Mouse (Mus musculus): ENCODE data around the gene Sh3gl3. TPM values are rescaled to one million over a fixed set of nuclear protein-coding genes. Genes with fewer than 3 reads are reported as not detected.

Sh3gl3 gene
- polyA plus RNA-seq, 1 experiment, result 0.13 TPM

DNA sequence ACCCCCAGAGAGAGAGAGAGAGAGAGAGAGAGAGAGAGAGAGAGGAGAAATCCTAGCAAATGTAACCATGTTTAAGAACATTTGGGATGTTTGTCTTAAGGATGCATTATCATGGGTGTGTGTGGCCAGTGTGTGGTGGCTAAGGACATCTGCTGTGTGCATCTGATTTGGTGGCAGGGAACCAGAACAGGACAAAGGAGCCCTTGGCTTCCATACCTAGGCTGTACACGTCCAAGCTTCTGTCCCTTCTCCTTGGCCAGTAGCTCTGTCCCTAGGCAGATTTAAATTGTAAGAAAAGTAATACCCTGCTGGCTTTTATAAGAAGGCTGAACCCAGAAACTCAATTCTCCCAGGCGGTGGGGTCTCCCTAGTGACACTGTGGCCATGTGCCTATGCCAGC, 121.0 kb downstream of the Sh3gl3 start:
- no peak for DNase-seq
- TF ChIP-seq POLR2A (IDR thresholded peaks at IDR 0.05; ENCODE audit: control insufficient read depth, extremely low read depth, insufficient read depth, low read length, poor library complexity) (no peak), CTCF (IDR thresholded peaks at IDR 0.05; ENCODE audit: borderline replicate concordance, control insufficient read depth, extremely low read depth, insufficient read depth, low read length, poor library complexity) (no peak)
- WGBS, result 93% methylated on average over 2 of the region's 2 CpGs
- Histone ChIP-seq H3K27ac (ENCODE audit: control insufficient read depth, insufficient read depth, low read length) (no peak overlapping the region), H3K4me3 (ENCODE audit: control insufficient read depth, insufficient read depth, low read length) (no peak overlapping the region), H3K36me3 (ENCODE audit: control insufficient read depth, insufficient read depth, low read length) (no peaks in the 10 kb centered on the region), H3K4me1 (replicated peaks; ENCODE audit: control insufficient read depth, insufficient read depth, low read length) (no peaks in the 10 kb centered on the region), H3K27me3 (ENCODE audit: control insufficient read depth, insufficient read depth, low read length) (no peaks in the 10 kb centered on the region)

DNA sequence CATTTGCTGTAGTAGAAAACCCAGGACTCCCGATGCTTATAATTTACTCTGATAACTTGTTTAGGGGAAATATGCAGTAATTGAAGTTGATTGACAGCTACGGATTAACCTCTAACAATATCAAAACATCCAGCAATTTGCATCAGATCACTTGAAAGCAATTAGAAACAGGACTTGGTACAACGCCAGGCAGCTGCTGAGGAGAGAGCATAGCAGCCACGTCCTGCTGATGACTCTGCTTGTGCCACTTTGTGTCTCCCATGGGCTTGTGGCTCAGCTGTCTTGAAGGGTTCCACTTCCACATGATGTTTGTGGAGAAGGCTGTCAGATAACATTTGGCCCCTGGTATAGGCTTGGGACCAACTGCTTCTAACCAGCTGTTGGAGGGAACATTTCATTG, 134.8 kb downstream of the Sh3gl3 start:
- DNase-seq, result no peak
- Histone ChIP-seq H3K27me3 (ENCODE audit: control insufficient read depth, insufficient read depth, low read length) (no peaks in the 10 kb centered on the region), H3K27ac (ENCODE audit: control insufficient read depth, insufficient read depth, low read length) (no peak overlapping the region), H3K36me3 (ENCODE audit: control insufficient read depth, insufficient read depth, low read length) (no peaks in the 10 kb centered on the region), H3K4me3 (ENCODE audit: control insufficient read depth, insufficient read depth, low read length) (no peak overlapping the region), H3K4me1 (replicated peaks; ENCODE audit: control insufficient read depth, insufficient read depth, low read length) (no peaks in the 10 kb centered on the region)
- WGBS, result 78% methylated on average over 4 of the region's 4 CpGs
- TF ChIP-seq POLR2A (IDR thresholded peaks at IDR 0.05; ENCODE audit: control insufficient read depth, extremely low read depth, insufficient read depth, low read length, poor library complexity) (no peak), CTCF (IDR thresholded peaks at IDR 0.05; ENCODE audit: borderline replicate concordance, control insufficient read depth, extremely low read depth, insufficient read depth, low read length, poor library complexity) (no peak)

DNA sequence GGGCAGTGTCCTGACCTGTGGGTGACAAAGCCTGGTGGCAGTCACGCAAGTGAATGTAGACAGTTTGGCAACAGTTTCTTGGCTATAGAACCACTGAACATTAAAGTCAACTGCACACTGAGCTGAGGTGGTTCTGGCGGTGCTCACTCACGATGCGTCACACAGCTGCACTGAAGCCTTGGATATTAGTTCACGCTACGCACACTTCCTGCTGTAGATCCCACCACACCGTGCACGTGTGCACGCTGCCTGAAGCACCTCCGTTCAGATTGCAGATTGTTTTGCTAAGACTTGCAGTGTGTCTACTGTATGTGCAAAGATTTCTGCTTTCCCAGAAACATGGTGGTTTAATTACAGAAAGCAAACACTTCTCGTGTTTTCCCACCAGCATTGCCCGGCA, 144.9 kb downstream of the Sh3gl3 start:
- no peak overlapping the region for H3K4me3 ChIP-seq (ENCODE audit: control insufficient read depth, insufficient read depth, low read length)
- DNase-seq, result no peak
- 85% methylated on average over 12 of the region's 12 CpGs for WGBS
- H3K4me1 ChIP-seq (replicated peaks; ENCODE audit: control insufficient read depth, insufficient read depth, low read length), result no peaks in the 10 kb centered on the region
- TF ChIP-seq CTCF (IDR thresholded peaks at IDR 0.05; ENCODE audit: borderline replicate concordance, control insufficient read depth, extremely low read depth, insufficient read depth, low read length, poor library complexity) (no peak), POLR2A (IDR thresholded peaks at IDR 0.05; ENCODE audit: control insufficient read depth, extremely low read depth, insufficient read depth, low read length, poor library complexity) (no peak)
- H3K36me3 ChIP-seq (ENCODE audit: control insufficient read depth, insufficient read depth, low read length), result no peaks in the 10 kb centered on the region
- H3K27ac ChIP-seq (ENCODE audit: control insufficient read depth, insufficient read depth, low read length), result no peak overlapping the region
- no peaks in the 10 kb centered on the region; the same call in 1 of the 2 replicates for H3K27me3 ChIP-seq (ENCODE audit: control insufficient read depth, insufficient read depth, low read length)

DNA sequence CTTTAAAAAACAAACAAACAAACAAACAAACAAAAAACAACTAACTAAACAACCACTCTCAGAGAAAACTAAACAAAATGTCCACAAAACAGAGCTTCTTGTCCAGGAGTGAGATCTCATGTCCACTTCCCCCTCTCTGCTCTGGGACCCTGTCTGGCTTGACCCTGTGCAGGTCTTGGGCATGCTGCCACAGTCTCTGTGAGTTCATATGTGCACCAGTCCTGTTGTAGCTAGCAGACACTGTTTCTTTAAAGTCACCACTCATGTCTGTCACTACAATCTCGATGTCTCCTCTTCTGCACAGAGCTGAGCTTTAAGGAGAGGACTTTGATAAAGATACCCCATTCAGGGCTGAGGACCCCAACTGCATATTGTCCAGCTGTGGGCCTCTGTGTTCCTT, 153.0 kb downstream of the Sh3gl3 start:
- DNase-seq, result no peak
- 78% methylated on average over 1 of the region's 1 CpGs for WGBS
- no peak overlapping the region for H3K4me3 ChIP-seq (ENCODE audit: control insufficient read depth, insufficient read depth, low read length)
- TF ChIP-seq POLR2A (IDR thresholded peaks at IDR 0.05; ENCODE audit: control insufficient read depth, extremely low read depth, insufficient read depth, low read length, poor library complexity), result no peak
- TF ChIP-seq CTCF (IDR thresholded peaks at IDR 0.05; ENCODE audit: borderline replicate concordance, control insufficient read depth, extremely low read depth, insufficient read depth, low read length, poor library complexity), result no peak
- H3K4me1 ChIP-seq (replicated peaks; ENCODE audit: control insufficient read depth, insufficient read depth, low read length), result no peaks in the 10 kb centered on the region
- no peaks in the 10 kb centered on the region for H3K27me3 ChIP-seq (ENCODE audit: control insufficient read depth, insufficient read depth, low read length)
- no peak overlapping the region for H3K27ac ChIP-seq (ENCODE audit: control insufficient read depth, insufficient read depth, low read length)
- H3K36me3 ChIP-seq (ENCODE audit: control insufficient read depth, insufficient read depth, low read length), result no peaks in the 10 kb centered on the region

DNA sequence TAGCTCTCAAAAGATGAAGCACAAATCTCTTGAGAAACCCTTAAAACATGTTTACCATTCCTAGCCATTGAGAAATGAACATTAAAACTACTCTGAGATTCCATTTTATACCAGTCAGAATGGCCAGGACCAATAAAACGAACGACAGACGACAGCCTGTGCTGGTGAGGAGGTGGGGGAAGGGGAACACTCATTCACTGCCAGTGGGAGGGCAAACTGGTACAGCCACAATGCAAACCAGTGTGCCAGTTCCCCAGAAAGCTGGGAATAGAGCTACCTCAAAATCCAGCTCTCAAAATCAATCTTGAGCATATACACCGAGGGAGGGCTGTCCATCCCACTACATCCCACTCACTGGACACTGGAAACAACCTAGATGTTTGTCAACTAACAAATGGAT, 153.6 kb downstream of the Sh3gl3 start:
- Histone ChIP-seq H3K27ac (ENCODE audit: control insufficient read depth, insufficient read depth, low read length) (no peak overlapping the region), H3K4me1 (replicated peaks; ENCODE audit: control insufficient read depth, insufficient read depth, low read length) (no peaks in the 10 kb centered on the region), H3K36me3 (ENCODE audit: control insufficient read depth, insufficient read depth, low read length) (no peaks in the 10 kb centered on the region), H3K4me3 (ENCODE audit: control insufficient read depth, insufficient read depth, low read length) (no peak overlapping the region), H3K27me3 (ENCODE audit: control insufficient read depth, insufficient read depth, low read length) (no peaks in the 10 kb centered on the region)
- 75% methylated on average over 4 of the region's 4 CpGs for WGBS
- no peak for TF ChIP-seq POLR2A (IDR thresholded peaks at IDR 0.05; ENCODE audit: control insufficient read depth, extremely low read depth, insufficient read depth, low read length, poor library complexity)
- TF ChIP-seq CTCF (IDR thresholded peaks at IDR 0.05; ENCODE audit: borderline replicate concordance, control insufficient read depth, extremely low read depth, insufficient read depth, low read length, poor library complexity), result no peak
- no peak for DNase-seq

DNA sequence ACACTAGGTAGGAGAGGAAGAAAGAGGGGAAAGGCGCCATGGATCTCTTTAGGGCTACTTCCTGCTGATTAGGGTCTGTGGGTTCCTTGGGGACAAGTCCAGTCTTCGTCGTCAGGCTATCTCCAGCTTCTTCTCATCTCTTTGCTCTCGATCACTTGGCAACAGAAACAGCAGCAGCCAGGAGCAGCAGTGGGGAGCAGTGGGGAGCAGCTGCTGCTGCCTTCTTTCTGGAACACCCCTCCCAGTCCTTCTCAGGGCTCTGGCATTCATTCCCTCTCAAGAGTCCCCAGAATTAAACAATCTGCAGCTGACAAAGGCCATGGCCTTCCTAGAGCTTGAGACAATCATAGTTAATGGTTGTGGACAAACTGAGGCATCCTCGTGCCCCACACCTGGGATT, 154.2 kb downstream of the Sh3gl3 start:
- no peaks in the 10 kb centered on the region for H3K27me3 ChIP-seq (ENCODE audit: control insufficient read depth, insufficient read depth, low read length)
- H3K4me1 ChIP-seq (replicated peaks; ENCODE audit: control insufficient read depth, insufficient read depth, low read length), result no peaks in the 10 kb centered on the region
- TF ChIP-seq POLR2A (IDR thresholded peaks at IDR 0.05; ENCODE audit: control insufficient read depth, extremely low read depth, insufficient read depth, low read length, poor library complexity) (no peak), CTCF (IDR thresholded peaks at IDR 0.05; ENCODE audit: borderline replicate concordance, control insufficient read depth, extremely low read depth, insufficient read depth, low read length, poor library complexity) (no peak)
- 67% methylated on average over 5 of the region's 5 CpGs for WGBS
- no peak for DNase-seq
- H3K27ac ChIP-seq (ENCODE audit: control insufficient read depth, insufficient read depth, low read length), result no peak overlapping the region
- H3K4me3 ChIP-seq (ENCODE audit: control insufficient read depth, insufficient read depth, low read length), result no peak overlapping the region
- H3K36me3 ChIP-seq (ENCODE audit: control insufficient read depth, insufficient read depth, low read length), result no peaks in the 10 kb centered on the region

DNA sequence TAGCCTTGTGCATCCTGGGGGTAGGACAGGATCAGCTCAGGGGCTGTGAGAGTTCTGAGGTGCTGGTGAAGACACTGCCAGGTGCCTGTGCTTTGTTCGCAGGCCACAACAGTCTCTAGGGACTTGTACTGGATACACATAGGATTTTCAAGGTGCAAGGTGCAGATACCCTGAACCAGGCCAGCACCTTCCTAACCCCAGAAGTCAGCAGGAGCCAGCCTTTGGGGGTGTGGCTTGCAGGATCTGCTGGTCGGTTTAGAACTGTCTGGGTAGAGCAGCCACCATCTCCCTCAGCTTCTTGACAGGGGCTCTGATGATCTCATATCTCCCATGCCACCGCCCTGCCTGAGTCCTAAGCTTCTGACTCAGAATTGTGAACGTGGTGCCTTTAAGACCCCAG, 156.2 kb downstream of the Sh3gl3 start:
- Histone ChIP-seq H3K4me3 (ENCODE audit: control insufficient read depth, insufficient read depth, low read length) (no peak overlapping the region), H3K36me3 (ENCODE audit: control insufficient read depth, insufficient read depth, low read length) (no peaks in the 10 kb centered on the region), H3K27me3 (ENCODE audit: control insufficient read depth, insufficient read depth, low read length) (0 out of 2 replicates have a peak, but pooled peaks cover under 1% of the 10 kb centered on the region), H3K27ac (ENCODE audit: control insufficient read depth, insufficient read depth, low read length) (no peak overlapping the region), H3K4me1 (replicated peaks; ENCODE audit: control insufficient read depth, insufficient read depth, low read length) (no peaks in the 10 kb centered on the region)
- no peak for TF ChIP-seq POLR2A (IDR thresholded peaks at IDR 0.05; ENCODE audit: control insufficient read depth, extremely low read depth, insufficient read depth, low read length, poor library complexity)
- TF ChIP-seq CTCF (IDR thresholded peaks at IDR 0.05; ENCODE audit: borderline replicate concordance, control insufficient read depth, extremely low read depth, insufficient read depth, low read length, poor library complexity), result no peak
- 80% methylated on average over 4 of the region's 4 CpGs for WGBS
- DNase-seq, result no peak

All from thymus, adult 2 months (tissue).